Mouse (Mus musculus): ENCODE results near the gene Wap. TPM values are rescaled to one million over a fixed set of nuclear protein-coding genes. Genes with fewer than 3 reads are reported as not detected.

Wap gene
- polyA plus RNA-seq, 1 experiment from 2014 or later: 2.6 TPM

DNA sequence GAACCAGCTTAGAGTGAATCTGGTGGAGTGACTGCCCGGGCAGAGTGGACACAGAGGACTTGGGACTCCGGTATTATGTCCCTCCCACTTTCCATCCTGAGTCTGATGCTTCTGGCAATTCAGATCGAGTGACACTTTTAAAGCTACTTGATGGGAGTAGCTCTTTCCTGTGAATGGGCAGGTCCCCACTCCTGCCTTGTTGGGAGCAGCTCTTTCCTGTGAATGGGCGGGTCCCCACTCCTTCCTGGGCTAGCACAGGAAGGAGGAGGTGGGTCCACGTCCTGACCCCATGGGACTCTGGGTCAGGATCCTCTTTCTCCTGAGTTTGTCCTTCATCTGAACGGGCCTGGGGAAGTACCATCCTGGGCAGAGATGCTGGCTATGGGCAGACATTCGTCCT, 37.0 kb upstream of the Wap start:
- Histone ChIP-seq H3K36me3 (ENCODE audit: control insufficient read depth, insufficient read depth, low read length) (no peaks in the 10 kb centered on the region), H3K27me3 (ENCODE audit: control insufficient read depth, insufficient read depth, low read length) (no peaks in the 10 kb centered on the region), H3K27ac (replicated peaks) (no peak overlapping the region), H3K9me3 (ENCODE audit: control insufficient read depth, low read length) (no peaks in the 10 kb centered on the region), H3K9ac (ENCODE audit: low read length) (no peak overlapping the region), H3K4me2 (replicated peaks; ENCODE audit: low read depth) (no peak overlapping the region), H3K4me1 (replicated peaks; ENCODE audit: control insufficient read depth, insufficient read depth) (peaks cover 2% of the 10 kb centered on the region; the same call in 1 of the 2 replicates), H3K4me3 (ENCODE audit: low read depth, low read length) (no peak overlapping the region)
- 67% methylated on average over 7 of the region's 7 CpGs for WGBS
- no peak for ATAC-seq (ENCODE audit: low FRiP score, low TSS enrichment)
- DNase-seq (ENCODE audit: low spot score): no peak
- TF ChIP-seq EP300 (optimal IDR thresholded peaks at IDR 0.05) (no peak), CTCF (IDR thresholded peaks at IDR 0.05; ENCODE audit: low read depth) (no peak)

DNA sequence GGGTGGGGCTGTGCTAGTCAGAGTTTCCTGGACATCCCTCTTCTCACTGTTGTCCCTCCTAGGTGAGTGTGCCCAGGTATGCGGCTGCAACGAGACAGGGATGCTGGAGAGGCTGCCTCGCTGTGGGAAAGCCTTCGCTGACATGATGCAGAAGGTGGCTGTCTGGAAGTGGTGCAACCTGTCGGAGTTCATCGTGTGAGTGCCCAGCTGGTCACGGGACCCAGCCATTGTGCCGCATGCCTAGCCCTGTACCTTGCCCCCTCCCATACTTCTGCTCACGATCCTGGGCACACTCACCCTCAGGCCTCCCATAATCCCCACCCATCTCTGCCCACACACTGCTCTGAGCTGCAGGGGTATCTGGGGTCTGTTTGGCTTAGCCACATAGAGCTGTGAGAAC, 36.3 kb upstream of the Wap start:
- Histone ChIP-seq H3K9me3 (ENCODE audit: control insufficient read depth, low read length) (no peaks in the 10 kb centered on the region), H3K4me3 (ENCODE audit: low read depth, low read length) (no peak overlapping the region), H3K27me3 (ENCODE audit: control insufficient read depth, insufficient read depth, low read length) (no peaks in the 10 kb centered on the region), H3K4me2 (replicated peaks; ENCODE audit: low read depth) (no peak overlapping the region), H3K36me3 (ENCODE audit: control insufficient read depth, insufficient read depth, low read length) (no peaks in the 10 kb centered on the region), H3K9ac (ENCODE audit: low read length) (no peak overlapping the region), H3K27ac (replicated peaks) (no peak overlapping the region), H3K4me1 (replicated peaks; ENCODE audit: control insufficient read depth, insufficient read depth) (no peaks in the 10 kb centered on the region)
- WGBS: 83% methylated on average over 9 of the region's 9 CpGs
- ATAC-seq (ENCODE audit: low FRiP score, low TSS enrichment) (no peak), DNase-seq (ENCODE audit: low spot score) (no peak)
- no peak for TF ChIP-seq EP300 (optimal IDR thresholded peaks at IDR 0.05)
- TF ChIP-seq CTCF (IDR thresholded peaks at IDR 0.05; ENCODE audit: low read depth): no peak

DNA sequence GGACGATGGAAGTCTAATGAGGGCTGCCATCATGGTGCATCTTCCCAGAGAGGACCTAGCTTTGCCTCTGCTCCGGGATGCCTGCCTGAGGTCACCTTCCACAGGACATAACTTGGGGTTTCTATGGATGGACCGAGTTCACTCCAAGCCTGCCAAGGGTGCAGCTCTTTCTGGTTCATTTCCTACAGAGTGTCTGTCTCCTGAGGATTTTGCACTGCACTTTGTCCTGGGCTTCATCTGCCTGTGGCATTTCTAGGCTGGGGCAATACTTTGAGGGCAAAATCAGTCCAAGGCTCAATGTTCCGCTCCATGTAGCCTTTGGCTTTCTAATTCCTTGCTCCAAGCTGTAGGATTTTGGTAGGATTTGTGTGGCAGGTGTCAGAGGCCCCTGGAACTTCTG, 32.4 kb upstream of the Wap start:
- H3K4me1 ChIP-seq (replicated peaks; ENCODE audit: control insufficient read depth, insufficient read depth): no peaks in the 10 kb centered on the region
- H3K27ac ChIP-seq (replicated peaks): no peak overlapping the region
- no peak overlapping the region for H3K4me2 ChIP-seq (replicated peaks; ENCODE audit: low read depth)
- no peak overlapping the region for H3K4me3 ChIP-seq (ENCODE audit: low read depth, low read length)
- H3K9me3 ChIP-seq (ENCODE audit: control insufficient read depth, low read length): no peaks in the 10 kb centered on the region
- no peak overlapping the region for H3K9ac ChIP-seq (ENCODE audit: low read length)
- no peaks in the 10 kb centered on the region for H3K36me3 ChIP-seq (ENCODE audit: control insufficient read depth, insufficient read depth, low read length)
- WGBS: 93% methylated on average over 4 of the region's 4 CpGs
- DNase-seq (ENCODE audit: low spot score) (no peak), ATAC-seq (ENCODE audit: low FRiP score, low TSS enrichment) (no peak)
- no peak for TF ChIP-seq CTCF (IDR thresholded peaks at IDR 0.05; ENCODE audit: low read depth)
- no peak for TF ChIP-seq EP300 (optimal IDR thresholded peaks at IDR 0.05)
- no peaks in the 10 kb centered on the region for H3K27me3 ChIP-seq (ENCODE audit: control insufficient read depth, insufficient read depth, low read length)

DNA sequence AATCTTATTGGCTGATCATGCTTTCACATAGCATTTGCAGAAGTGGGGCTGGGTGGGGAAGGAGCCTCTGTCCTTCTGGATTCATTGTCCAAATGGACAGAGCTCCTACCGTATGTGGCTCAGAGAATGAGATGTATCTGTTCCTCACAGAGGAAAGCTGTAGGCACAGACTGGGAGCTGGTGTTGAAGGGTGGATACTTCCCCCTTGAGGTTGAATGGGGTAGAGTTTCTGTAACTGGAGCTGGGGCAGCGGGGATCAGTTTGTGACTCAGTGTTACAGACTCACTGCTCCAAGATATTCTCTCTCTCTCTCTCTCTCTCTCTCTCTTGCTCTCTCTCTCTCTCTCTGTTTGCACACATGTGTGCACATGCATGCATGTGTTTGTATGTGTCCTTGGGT, 31.6 kb upstream of the Wap start:
- H3K27ac ChIP-seq (replicated peaks): no peak overlapping the region
- H3K9me3 ChIP-seq (ENCODE audit: control insufficient read depth, low read length): no peaks in the 10 kb centered on the region
- ATAC-seq (ENCODE audit: low FRiP score, low TSS enrichment) (no peak; the same call in 1 of the 2 replicates), DNase-seq (ENCODE audit: low spot score) (no peak)
- H3K27me3 ChIP-seq (ENCODE audit: control insufficient read depth, insufficient read depth, low read length): no peaks in the 10 kb centered on the region
- H3K9ac ChIP-seq (ENCODE audit: low read length): no peak overlapping the region
- H3K4me2 ChIP-seq (replicated peaks; ENCODE audit: low read depth): no peak overlapping the region
- H3K4me1 ChIP-seq (replicated peaks; ENCODE audit: control insufficient read depth, insufficient read depth): no peaks in the 10 kb centered on the region
- no peak overlapping the region for H3K4me3 ChIP-seq (ENCODE audit: low read depth, low read length)
- no peak for TF ChIP-seq EP300 (optimal IDR thresholded peaks at IDR 0.05)
- peak; percentile 52 for TF ChIP-seq CTCF (IDR thresholded peaks at IDR 0.05; ENCODE audit: low read depth)
- WGBS: 53% methylated on average over 2 of the region's 2 CpGs
- H3K36me3 ChIP-seq (ENCODE audit: control insufficient read depth, insufficient read depth, low read length): no peaks in the 10 kb centered on the region

DNA sequence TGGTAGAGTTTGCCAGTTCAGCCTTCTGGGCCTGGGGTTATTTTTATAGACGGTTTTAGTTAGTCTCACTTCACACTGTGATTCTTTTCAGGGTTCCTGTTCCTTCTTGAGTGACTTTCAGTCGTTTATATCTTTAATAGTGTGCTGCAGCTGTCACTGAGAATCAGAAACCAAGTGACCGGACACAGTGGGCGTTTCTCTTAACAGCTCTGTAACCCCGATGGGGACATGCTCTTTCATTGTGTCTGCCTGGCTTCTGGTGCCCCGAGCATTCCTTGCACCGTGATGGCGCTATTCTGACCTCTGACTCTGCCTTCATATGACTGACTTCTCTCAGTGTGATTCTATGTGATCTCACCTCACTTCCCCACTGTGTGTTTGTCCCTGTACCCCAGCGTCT, 30.6 kb upstream of the Wap start:
- no peaks in the 10 kb centered on the region for H3K4me1 ChIP-seq (replicated peaks; ENCODE audit: control insufficient read depth, insufficient read depth)
- H3K4me2 ChIP-seq (replicated peaks; ENCODE audit: low read depth): no peak overlapping the region
- no peak overlapping the region for H3K9ac ChIP-seq (ENCODE audit: low read length)
- no peak overlapping the region for H3K27ac ChIP-seq (replicated peaks)
- TF ChIP-seq EP300 (optimal IDR thresholded peaks at IDR 0.05) (no peak), CTCF (IDR thresholded peaks at IDR 0.05; ENCODE audit: low read depth) (no peak)
- no peak for ATAC-seq (ENCODE audit: low FRiP score, low TSS enrichment)
- no peaks in the 10 kb centered on the region for H3K27me3 ChIP-seq (ENCODE audit: control insufficient read depth, insufficient read depth, low read length)
- 55% methylated on average over 9 of the region's 9 CpGs for WGBS
- H3K36me3 ChIP-seq (ENCODE audit: control insufficient read depth, insufficient read depth, low read length): no peaks in the 10 kb centered on the region
- H3K9me3 ChIP-seq (ENCODE audit: control insufficient read depth, low read length): no peaks in the 10 kb centered on the region
- DNase-seq (ENCODE audit: low spot score): no peak
- no peak overlapping the region for H3K4me3 ChIP-seq (ENCODE audit: low read depth, low read length)

DNA sequence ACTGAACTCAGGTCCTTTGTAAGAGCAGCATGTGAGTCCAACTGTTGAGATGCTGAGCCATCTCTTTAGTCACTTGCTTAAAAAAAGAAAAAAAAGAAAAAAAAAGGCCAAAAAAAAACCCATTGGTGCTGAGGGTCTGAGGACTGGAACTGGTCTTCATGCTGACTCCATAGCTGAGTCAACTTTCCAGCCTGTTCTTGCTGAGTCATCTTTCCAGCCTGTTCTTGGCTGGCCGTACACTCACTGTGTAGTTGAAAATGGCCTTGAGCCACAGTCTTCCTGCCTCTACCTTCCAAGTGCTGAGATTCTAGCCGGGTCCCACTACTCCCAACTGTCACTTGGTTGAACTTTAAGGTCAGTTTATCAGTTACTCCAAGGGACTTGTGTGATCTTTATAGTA, 28.2 kb upstream of the Wap start:
- WGBS: 62% methylated on average over 2 of the region's 2 CpGs
- Histone ChIP-seq H3K4me2 (replicated peaks; ENCODE audit: low read depth) (no peak overlapping the region), H3K27ac (replicated peaks) (no peak overlapping the region), H3K4me1 (replicated peaks; ENCODE audit: control insufficient read depth, insufficient read depth) (no peaks in the 10 kb centered on the region), H3K36me3 (ENCODE audit: control insufficient read depth, insufficient read depth, low read length) (no peaks in the 10 kb centered on the region), H3K4me3 (ENCODE audit: low read depth, low read length) (no peak overlapping the region), H3K27me3 (ENCODE audit: control insufficient read depth, insufficient read depth, low read length) (no peaks in the 10 kb centered on the region), H3K9ac (ENCODE audit: low read length) (no peak overlapping the region), H3K9me3 (ENCODE audit: control insufficient read depth, low read length) (no peaks in the 10 kb centered on the region)
- no peak for ATAC-seq (ENCODE audit: low FRiP score, low TSS enrichment)
- TF ChIP-seq CTCF (IDR thresholded peaks at IDR 0.05; ENCODE audit: low read depth) (no peak), EP300 (optimal IDR thresholded peaks at IDR 0.05) (no peak)
- DNase-seq (ENCODE audit: low spot score): no peak

Data from stomach, postnatal 0 days (tissue).